Mouse (Mus musculus) erythroid progenitor cell, adult 5-6 weeks (primary cell): Measurements from ENCODE around the gene AC124502.3. TPM values are rescaled to one million over a fixed set of nuclear protein-coding genes. Genes with fewer than 3 reads are reported as not detected.

Source experiments
- ATAC-seq: replicated peaks from 2 replicates; pipeline ENCODE4 v1.8.0; 2016; ENCODE audit warnings: moderate number of reproducible peaks, mild to moderate bottlenecking, moderate TSS enrichment, inconsistent platforms; ENCODE audit not compliant: poor library complexity, low FRiP score, severe bottlenecking
- total RNA-seq, 2 experiments: library from RNA; stranded (forward) in 1 of 2; stranded (reverse) in 1 of 2; fragments of 150-400 nt in 1 of 2; fragments of 186-747, 209-891 nt in 1 of 2; gene quantifications; 2 replicates each; pipeline versions ENCODE4 v1.2.3 to v1.2.4; 2015 to 2017; ENCODE audit warnings: low replicate concordance in 2 of 2

Gene AC124502.3
- total RNA-seq, 2 experiments from 2014 or later: 1.3 TPM; not detected in 1

- ATAC-seq: peak; percentile 90
Measured at GRCm38 (mm10) chr19:5023621-5024479, 14.8 kb upstream of the AC124502.3 start, which contains the start of gene Slc29a2. TSS of gene Slc29a2 (plus strand) at chr19:5023860.

DNA sequence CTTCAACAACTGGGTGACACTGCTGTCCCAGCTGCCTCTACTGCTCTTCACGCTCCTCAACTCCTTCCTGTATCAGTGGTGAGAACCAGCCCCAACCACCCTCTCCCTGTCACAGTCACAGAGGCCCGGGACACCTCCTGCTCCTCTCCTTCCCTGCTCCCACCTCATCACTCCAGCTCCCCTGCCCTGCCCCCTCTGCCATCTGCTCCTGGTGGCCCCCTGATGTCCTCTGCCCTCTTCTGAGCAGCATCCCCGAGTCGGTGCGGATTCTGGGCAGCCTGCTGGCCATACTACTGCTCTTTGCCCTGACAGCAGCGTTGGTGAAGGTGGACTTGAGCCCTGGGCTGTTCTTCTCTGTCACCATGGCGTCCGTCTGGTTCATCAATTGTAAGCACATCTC is 12.6 kb upstream of the AC124502.3 start:
- ATAC-seq: no peak

DNA sequence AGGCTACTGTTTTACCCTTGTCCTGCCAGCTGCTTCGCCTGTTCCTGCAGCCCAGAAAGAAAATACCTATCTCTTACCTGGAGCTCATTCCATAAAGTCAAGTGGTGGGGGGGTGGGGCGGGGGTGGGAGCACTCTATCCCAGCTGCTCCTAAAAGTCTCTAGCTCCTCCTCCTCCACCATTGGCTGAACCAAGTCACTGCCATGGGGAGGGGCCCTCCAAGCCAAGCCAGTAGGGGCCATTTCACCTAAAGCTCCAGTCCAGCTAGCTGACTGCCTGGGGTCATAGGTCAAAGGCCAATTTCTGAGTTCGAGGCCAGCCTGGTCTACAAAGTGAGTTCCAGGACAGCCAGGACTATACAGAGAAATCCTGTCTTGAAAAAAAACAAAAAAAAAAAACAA is 6.0 kb upstream of the AC124502.3 start:
- no peak for ATAC-seq

DNA sequence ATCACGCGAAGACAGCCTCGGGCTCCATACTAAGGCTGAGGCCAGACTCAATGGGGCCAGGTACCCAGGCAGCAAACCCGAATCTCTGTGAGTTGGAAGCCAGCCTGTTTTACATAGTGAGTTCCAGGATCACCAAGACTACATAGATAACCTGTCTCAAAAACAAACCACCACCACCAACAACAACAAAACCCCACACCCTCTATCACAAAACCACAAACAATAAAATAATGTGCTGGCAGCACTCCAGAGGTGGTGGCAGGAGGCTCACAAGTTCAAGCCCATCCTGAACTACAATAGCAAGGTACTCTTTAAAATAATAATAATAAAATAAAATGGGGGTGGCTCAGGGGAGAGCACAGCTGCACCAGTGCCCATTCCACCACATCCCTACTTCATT is 2.1 kb upstream of the AC124502.3 start:
- no peak for ATAC-seq

- ATAC-seq: no peak
Measured at GRCm38 (mm10) chr19:5037678-5038571, 766 bp upstream of the AC124502.3 start.

GRCm38 (mm10) chr19:5039301-5040114 is 817 bp downstream of the AC124502.3 start:
- no peak for ATAC-seq

DNA sequence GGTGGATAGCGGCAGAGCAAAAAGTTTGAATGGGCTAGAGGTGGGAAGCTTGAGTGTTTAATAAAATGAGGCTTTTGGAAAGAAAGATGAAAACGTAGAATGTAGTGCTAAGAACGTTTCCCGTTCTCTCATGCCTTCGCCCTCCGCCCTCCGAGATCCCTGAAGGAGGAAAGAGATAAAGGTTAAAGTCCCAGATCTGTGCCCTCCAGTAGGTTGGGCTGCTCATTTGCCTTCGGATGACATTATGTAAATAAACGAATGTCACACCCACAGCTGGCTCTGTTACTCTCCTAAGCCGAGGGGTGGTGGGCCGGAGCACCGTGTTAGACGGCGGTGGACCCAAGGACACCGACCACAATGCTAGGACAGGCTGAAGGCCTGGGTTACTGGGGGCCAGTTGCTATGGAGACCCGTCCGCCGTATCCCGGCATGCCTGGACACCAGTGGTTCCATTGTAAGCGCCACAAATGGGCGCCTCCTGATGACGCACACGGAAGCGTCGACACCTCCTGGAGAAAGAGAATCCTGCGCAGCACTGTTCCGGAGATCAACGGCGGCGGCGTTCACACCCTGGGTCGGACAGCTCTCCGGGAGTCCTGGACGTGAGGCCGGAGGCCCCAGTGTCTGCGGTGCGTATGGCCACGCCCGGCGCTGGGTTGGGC is 2.3 kb downstream of the AC124502.3 start, which contains the start of gene Brms1:
Brms1 (plus strand) TSS at position 493 of the 662 bp plus-strand sequence.
- ATAC-seq: peak; percentile 87

DNA sequence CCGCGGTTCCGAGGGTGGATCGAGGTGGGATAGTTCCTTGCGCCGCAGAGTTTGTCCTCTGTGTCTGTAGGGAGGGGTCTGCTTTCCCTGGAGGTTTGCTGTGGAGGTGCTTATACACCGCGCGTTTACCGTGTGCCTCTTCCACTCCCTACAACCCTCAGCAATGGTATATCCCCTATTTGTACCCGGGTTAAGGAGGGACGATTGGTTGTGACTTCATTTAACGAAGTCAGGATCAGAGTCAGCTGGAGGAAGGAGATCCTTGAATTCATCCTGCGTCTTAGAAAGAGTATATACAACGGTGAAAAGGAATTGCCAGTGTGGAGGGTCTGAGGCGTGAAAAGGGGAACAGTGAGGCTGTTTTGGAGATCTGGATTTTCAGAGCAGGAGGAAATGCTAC is 2.9 kb downstream of the AC124502.3 start:
- peak; percentile 23 for ATAC-seq

- no peak for ATAC-seq
Measured at GRCm38 (mm10) chr19:5045531-5045930, 6.8 kb downstream of the AC124502.3 start.

DNA sequence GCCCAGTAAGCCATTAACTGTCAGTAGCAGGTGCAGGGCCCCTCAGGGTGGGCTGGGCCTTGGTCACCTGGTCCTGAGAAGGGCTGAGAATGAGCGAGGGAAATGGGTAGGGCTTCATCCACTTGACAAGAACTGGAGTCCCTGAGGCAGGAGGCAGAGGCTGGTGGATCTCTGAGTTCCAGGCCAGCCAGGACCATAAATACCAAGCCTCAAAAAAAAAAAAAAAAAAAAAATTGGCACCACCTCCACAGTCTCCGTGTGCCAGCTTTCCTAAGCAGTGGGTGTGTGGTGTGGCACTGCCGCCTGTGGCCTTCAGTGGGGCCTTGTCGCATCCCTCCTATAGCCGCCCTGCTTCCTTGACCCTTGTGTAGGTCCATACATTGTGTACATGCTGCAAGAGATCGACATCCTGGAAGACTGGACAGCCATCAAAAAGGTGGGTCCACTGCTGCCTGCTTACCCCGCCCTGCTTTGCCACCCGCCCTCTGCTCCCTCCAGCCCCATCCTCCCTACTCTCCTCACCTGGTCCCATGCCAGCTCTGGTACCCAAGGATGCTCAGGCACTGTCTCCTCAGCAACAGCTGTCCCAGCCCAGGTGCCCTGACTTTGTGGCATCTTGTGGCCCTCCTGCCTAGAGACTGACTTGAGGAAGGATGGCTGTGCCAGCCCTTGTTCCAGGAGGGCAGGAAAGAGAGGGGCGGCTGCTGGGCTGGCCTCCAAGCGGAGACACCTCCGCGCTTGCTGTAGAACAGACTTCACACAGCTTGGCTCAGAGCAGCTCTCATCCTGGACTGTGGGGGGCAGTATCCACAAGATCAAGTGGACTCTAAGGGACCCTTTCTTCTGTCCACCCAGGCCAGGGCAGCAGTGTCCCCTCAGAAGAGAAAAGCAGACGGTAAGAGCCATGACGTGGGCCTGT is 9.7 kb downstream of the AC124502.3 start:
- ATAC-seq: no peak

DNA sequence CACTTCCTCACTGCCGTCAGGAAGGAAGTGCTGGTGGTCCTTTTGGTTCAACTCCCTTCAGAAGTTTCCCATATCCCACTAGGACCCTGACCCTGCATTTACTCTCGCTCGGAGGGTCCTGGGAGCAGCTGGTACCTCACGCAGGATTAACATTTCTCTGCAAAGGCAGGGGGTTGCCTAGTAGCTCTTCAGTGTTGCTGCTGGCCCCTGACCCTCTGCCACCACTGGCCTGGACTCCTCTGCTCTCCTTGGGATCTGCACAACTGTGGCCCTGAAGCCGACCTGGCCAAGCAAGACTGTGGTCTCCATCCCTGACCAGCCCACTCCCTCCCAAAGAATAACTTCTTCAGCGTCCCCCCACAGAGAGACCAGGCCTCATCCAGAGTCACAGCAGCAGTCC is 10.6 kb downstream of the AC124502.3 start:
- ATAC-seq: no peak

DNA sequence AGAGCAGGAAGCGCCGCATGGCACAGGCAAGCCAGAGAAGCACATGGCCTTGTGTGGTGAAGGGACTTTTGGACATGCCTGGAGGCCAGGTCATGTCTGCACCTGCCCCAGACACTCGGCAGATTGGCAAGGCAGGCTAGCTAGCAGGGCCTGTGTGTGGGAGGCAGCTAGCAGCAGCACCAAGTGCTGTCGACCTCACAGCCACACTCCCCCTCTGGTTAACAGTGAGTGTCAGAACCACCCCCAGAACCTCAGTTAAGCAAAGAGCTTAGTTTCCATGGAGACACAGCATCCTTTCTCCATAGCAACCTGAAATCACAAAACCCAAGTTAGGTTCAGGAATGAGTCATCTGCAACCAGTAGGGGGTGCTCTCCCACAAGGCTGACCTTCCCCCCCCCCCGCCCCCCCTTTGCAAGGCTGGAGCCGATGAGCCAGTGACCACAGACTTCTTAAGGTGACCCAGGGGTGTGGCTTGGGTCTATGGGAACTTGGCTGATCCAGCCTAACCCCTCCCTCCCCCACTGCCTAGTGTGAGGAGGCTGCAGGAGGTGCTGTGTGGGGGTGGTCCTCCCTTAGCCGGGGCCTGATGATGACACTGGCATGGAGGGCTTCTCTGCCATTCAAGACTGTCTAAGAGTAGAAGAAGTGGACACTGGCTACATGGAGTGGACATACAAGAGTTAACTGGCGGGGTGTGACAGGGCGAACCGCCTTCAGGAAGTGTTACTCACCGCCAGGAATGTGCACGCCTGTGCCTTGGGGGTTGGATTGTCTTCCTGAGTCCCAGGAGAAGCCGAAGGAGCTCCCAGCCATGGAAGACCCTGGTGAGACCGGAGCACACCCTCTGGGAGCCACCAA is 11.6 kb downstream of the AC124502.3 start, which contains the start of gene Rin1:
Rin1 (plus strand) TSS at position 435 of the 859 bp plus-strand sequence.
- ATAC-seq: no peak

DNA sequence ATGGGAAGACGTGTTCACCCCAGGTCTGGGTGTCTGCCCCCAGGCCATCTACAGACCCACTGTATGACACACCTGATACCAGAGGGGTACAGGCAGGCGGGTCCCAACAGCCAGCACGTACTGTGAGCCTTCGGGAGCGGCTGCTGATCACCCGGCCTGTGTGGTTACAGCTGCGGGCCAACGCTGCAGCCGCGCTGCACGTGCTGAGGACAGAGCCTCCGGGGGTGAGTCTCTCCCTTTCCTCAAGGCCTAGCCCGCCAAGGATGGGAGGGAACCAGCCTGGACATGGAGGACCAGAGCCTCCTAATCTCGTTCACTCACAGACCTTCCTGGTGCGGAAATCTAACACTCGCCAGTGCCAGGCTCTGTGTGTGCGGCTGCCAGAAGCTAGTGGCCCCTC is 12.3 kb downstream of the AC124502.3 start:
- ATAC-seq: no peak

GRCm38 (mm10) chr19:5051515-5051914 is 12.8 kb downstream of the AC124502.3 start:
- ATAC-seq: no peak

DNA sequence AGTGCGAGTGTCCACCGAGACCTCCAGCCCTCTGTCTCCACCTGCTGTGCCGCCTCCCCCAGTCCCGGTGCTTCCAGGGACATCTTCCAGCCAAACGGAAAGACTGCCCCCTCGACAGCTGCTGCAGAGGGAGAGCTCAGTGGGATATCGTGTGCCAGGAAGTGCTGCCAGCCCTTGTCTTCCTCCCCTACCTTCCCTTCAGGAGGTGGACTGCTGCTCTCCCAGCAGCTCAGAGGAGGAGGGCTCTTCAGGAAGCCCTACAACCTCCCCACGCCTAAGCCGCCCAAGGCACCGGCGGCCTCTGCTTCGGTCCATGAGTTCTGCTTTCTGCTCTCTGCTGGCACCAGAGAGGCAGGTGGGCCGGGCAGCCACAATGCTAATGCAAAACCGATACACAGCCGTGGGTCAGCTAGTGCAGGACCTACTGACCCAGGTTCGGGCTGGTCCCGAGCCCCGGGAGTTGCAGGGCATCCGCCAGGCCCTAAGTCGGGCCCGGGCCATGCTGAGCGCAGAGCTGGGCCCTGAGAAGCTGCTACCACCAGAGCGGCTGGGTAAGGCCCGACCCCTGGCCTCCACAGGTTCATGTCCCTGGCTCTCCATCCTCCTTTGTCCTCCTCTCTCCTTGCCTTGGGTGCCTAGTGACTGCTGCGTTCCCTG is 13.6 kb downstream of the AC124502.3 start:
- ATAC-seq: no peak

DNA sequence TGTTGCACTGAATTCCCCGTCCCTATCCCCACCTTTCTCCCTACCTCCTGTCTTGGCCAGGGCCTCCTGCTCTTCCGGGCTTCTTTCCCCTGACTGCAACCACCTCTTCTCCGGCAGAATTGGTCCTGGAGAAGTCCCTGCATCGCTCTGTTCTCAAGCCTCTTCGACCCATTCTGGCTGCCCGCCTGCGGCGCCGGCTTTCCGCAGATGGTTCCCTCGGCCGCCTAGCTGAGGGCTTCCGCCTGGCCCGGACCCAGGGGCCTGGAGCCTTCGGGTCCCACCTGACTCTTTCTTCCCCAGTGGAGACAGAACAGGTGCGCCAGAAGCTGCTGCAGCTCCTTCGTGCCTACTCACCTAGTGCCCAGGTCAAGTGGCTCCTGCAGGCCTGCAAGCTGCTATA is 14.2 kb downstream of the AC124502.3 start:
- no peak for ATAC-seq

GRCm38 (mm10) chr19:5053909-5054308 is 15.2 kb downstream of the AC124502.3 start:
- peak; percentile 60; the same call in 1 of the 2 replicates for ATAC-seq
